Mouse (Mus musculus): Measurements from ENCODE around the gene Mrpl38. TPM values are rescaled to one million over a fixed set of nuclear protein-coding genes. Genes with fewer than 3 reads are reported as not detected.

Mrpl38 gene
- polyA plus RNA-seq, 1 experiment from 2014 or later, result 102 TPM

DNA sequence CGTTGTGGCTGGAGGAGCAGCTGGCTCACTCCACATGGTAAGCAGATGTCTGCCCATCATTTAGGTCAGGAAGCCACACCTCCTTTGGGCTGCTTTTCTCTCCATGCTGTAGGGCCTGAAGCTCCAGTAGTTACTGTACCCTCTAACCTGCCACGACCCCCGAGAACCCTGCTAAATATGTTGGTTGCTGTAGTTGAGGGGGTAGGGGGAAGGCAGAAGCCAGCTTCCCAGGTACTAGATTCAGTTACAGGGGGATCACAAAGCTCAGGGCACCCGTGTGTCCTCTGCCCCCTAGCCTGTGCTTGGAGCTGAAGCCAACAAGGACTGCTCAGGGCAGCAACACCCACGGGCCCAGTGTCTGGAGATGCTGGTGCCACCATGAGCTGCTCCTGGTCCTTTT, 5.2 kb downstream of the Mrpl38 start:
- ATAC-seq (ENCODE audit: insufficient read depth, low FRiP score, low TSS enrichment) (no peak), DNase-seq (ENCODE audit: low spot score) (no peak)
- no peaks in the 10 kb centered on the region for H3K27me3 ChIP-seq (ENCODE audit: control insufficient read depth, insufficient read depth, low read length)
- peaks cover 8% of the 10 kb centered on the region for H3K36me3 ChIP-seq (ENCODE audit: control insufficient read depth, insufficient read depth, low read length)
- no peak overlapping the region for H3K27ac ChIP-seq (ENCODE audit: low read depth, low read length)
- peaks cover 14% of the 10 kb centered on the region for H3K4me1 ChIP-seq (ENCODE audit: control insufficient read depth, insufficient read depth, low read length)
- H3K4me3 ChIP-seq (ENCODE audit: low read depth, low read length), result no peak overlapping the region
- no peak overlapping the region for H3K9ac ChIP-seq (ENCODE audit: low read length)
- WGBS, result 64% methylated on average over 5 of the region's 5 CpGs
- H3K9me3 ChIP-seq (ENCODE audit: control insufficient read depth, low read length), result no peaks in the 10 kb centered on the region
- H3K4me2 ChIP-seq (ENCODE audit: low read depth), result no peak overlapping the region

GRCm38 (mm10) chr11:116132366-116133333, 6.0 kb downstream of the Mrpl38 start:
- WGBS, result 78% methylated on average over 16 of the region's 16 CpGs
- H3K4me2 ChIP-seq (ENCODE audit: low read depth), result no peak overlapping the region
- no peak overlapping the region for H3K9ac ChIP-seq (ENCODE audit: low read length)
- no peaks in the 10 kb centered on the region for H3K27me3 ChIP-seq (ENCODE audit: control insufficient read depth, insufficient read depth, low read length)
- H3K4me3 ChIP-seq (ENCODE audit: low read depth, low read length), result no peak overlapping the region
- ATAC-seq (ENCODE audit: insufficient read depth, low FRiP score, low TSS enrichment) (no peak), DNase-seq (ENCODE audit: low spot score) (no peak)
- peaks cover 13% of the 10 kb centered on the region for H3K4me1 ChIP-seq (ENCODE audit: control insufficient read depth, insufficient read depth, low read length)
- peaks cover 8% of the 10 kb centered on the region for H3K36me3 ChIP-seq (ENCODE audit: control insufficient read depth, insufficient read depth, low read length)
- H3K9me3 ChIP-seq (ENCODE audit: control insufficient read depth, low read length), result no peaks in the 10 kb centered on the region
- H3K27ac ChIP-seq (ENCODE audit: low read depth, low read length), result no peak overlapping the region

GRCm38 (mm10) chr11:116131349-116132170, 7.1 kb downstream of the Mrpl38 start:
- Histone ChIP-seq H3K27ac (ENCODE audit: low read depth, low read length) (no peak overlapping the region), H3K4me3 (ENCODE audit: low read depth, low read length) (no peak overlapping the region), H3K36me3 (ENCODE audit: control insufficient read depth, insufficient read depth, low read length) (peaks cover 8% of the 10 kb centered on the region), H3K27me3 (ENCODE audit: control insufficient read depth, insufficient read depth, low read length) (no peaks in the 10 kb centered on the region), H3K4me2 (ENCODE audit: low read depth) (peak overlapping the region; percentile 76), H3K9me3 (ENCODE audit: control insufficient read depth, low read length) (no peaks in the 10 kb centered on the region), H3K4me1 (ENCODE audit: control insufficient read depth, insufficient read depth, low read length) (peaks cover 16% of the 10 kb centered on the region), H3K9ac (ENCODE audit: low read length) (peak overlapping the region; percentile 18; the same call in 1 of the 2 replicates)
- no peak for DNase-seq (ENCODE audit: low spot score)
- 80% methylated on average over 15 of the region's 15 CpGs for WGBS
- ATAC-seq (ENCODE audit: insufficient read depth, low FRiP score, low TSS enrichment), result no peak

DNA sequence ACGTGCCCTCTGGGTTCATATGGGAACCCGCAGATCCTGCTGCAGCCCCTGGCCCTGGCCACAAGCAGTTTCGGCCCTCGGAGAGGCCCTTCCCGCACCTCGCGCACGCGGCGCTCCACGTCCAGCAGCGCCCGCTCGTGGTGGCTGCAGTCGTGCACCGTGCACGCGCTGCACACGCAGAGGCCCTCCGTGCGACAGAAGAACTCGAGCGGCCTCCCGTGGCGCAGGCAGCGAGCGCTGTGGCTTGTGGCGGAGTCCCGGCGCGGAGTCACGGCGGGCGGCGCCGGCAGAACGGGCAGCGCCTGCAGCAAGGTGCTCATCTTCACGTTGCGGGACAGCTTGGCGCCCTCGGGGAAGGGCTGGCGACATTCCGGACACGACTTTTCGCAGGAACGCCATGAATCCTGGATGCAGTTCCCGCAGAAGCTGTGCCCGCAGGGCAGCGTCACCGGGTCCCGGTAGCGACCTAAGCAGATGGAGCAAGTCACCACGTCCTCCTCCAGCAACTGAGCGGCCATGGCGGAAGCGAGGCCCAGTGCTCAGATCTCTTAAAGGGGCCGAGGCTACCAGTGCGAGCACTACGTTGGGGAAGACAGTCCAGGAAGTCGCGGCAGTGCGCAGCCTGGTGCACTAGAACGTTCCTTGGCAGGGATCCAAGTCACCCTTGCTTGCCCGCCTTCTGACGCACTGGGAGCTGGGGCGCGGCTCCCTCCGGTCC, 8.0 kb downstream of the Mrpl38 start, which contains the start of gene Trim65:
Gene Trim65 (minus strand): TSS at position 641 of the 718 bp plus-strand sequence.
- ATAC-seq (ENCODE audit: insufficient read depth, low FRiP score, low TSS enrichment) (peak; percentile 60), DNase-seq (ENCODE audit: low spot score) (peak; percentile 92)
- H3K9me3 ChIP-seq (ENCODE audit: control insufficient read depth, low read length), result no peaks in the 10 kb centered on the region
- peak within 1 kb of the TSS; percentile 78 for H3K27ac ChIP-seq (ENCODE audit: low read depth, low read length)
- H3K27me3 ChIP-seq (ENCODE audit: control insufficient read depth, insufficient read depth, low read length), result no peaks in the 10 kb centered on the region
- H3K36me3 ChIP-seq (ENCODE audit: control insufficient read depth, insufficient read depth, low read length), result peaks cover 8% of the 10 kb centered on the region
- H3K9ac ChIP-seq (ENCODE audit: low read length), result peak within 1 kb of the TSS; percentile 76
- 2% methylated on average over 65 of the region's 69 CpGs for WGBS
- peak within 1 kb of the TSS; percentile 45 for H3K4me3 ChIP-seq (ENCODE audit: low read depth, low read length)
- peak within 1 kb of the TSS; percentile 76 for H3K4me2 ChIP-seq (ENCODE audit: low read depth)
- peaks cover 16% of the 10 kb centered on the region for H3K4me1 ChIP-seq (ENCODE audit: control insufficient read depth, insufficient read depth, low read length)

DNA sequence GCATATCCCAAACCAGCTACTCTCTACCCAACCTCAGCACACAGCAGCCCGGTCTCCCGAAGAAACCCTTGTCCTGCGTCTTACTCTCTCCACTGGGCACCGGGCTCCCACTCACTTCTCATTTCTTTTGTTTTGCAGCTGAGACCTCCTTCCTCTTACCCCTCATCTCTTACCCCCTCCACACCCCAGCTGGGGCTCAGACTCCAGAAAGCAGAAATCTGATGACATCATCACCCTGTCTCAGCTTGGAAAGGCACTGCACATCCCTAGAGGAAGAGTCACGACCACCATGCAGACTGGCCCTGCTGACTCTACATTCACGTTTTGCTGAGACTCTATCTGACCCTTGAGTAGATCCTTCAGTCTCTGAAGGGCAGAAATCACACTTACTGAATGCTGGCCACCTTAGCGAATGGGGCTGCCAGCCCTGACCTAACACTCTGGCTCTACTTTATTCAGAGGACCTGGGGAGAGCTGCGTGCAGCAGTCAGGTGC, 8.6 kb downstream of the Mrpl38 start:
- H3K36me3 ChIP-seq (ENCODE audit: control insufficient read depth, insufficient read depth, low read length), result peaks cover 8% of the 10 kb centered on the region

DNA sequence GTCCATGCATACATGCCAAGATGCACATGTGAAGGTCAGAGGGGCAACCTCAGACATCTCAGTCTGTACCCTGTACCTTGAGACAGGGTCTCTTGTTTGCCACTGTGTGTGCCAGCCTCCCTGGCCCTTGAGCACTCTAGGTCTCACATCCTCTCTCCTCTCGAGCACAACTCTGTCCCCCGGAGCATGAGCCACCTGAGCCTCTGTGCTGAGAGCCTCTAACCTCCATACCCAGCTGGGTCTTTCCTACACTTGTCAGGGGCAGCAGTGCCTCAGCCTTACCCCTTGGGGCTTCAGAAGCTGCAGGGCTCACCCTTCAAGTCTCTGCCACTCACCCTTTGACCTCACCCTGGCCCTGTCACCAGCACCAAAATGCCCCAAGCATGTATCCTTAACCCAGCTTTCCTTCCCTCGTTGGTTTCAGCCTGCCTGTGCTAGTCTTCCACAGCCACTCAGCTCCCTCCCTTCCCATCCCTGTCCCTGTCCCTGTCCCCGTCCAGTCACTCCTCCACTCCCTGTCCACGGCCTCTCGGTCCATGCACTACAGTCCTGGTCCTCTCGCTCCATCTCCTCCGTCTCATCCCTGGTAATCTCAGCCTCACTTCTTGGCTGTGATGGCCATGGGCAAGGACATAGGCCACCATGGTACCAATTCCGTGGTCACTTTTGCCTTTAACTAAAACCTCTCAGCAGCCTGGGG, 9.4 kb downstream of the Mrpl38 start:
- Histone ChIP-seq H3K4me3 (ENCODE audit: low read depth, low read length) (no peak overlapping the region), H3K9ac (ENCODE audit: low read length) (no peak overlapping the region), H3K4me1 (ENCODE audit: control insufficient read depth, insufficient read depth, low read length) (peaks cover 16% of the 10 kb centered on the region), H3K36me3 (ENCODE audit: control insufficient read depth, insufficient read depth, low read length) (peaks cover 5% of the 10 kb centered on the region), H3K27ac (ENCODE audit: low read depth, low read length) (no peak overlapping the region), H3K9me3 (ENCODE audit: control insufficient read depth, low read length) (no peaks in the 10 kb centered on the region), H3K4me2 (ENCODE audit: low read depth) (no peak overlapping the region), H3K27me3 (ENCODE audit: control insufficient read depth, insufficient read depth, low read length) (no peaks in the 10 kb centered on the region)
- DNase-seq (ENCODE audit: low spot score) (no peak), ATAC-seq (ENCODE audit: insufficient read depth, low FRiP score, low TSS enrichment) (no peak)
- WGBS, result 82% methylated on average over 9 of the region's 9 CpGs

More for the DNA sequence above, 8.6 kb downstream of the Mrpl38 start:
- H3K27ac ChIP-seq (ENCODE audit: low read depth, low read length), result peak overlapping the region; percentile 78; the same call in 1 of the 2 replicates
- 0 out of 2 replicates have a peak, but pooled peaks have one; percentile 22 for ATAC-seq (ENCODE audit: insufficient read depth, low FRiP score, low TSS enrichment)
- peak overlapping the region; percentile 45 for H3K4me3 ChIP-seq (ENCODE audit: low read depth, low read length)
- 45% methylated on average over 8 of the region's 8 CpGs for WGBS
- peak overlapping the region; percentile 76 for H3K4me2 ChIP-seq (ENCODE audit: low read depth)
- H3K27me3 ChIP-seq (ENCODE audit: control insufficient read depth, insufficient read depth, low read length), result no peaks in the 10 kb centered on the region
- peaks cover 16% of the 10 kb centered on the region for H3K4me1 ChIP-seq (ENCODE audit: control insufficient read depth, insufficient read depth, low read length)
- peak overlapping the region; percentile 76 for H3K9ac ChIP-seq (ENCODE audit: low read length)
- no peak for DNase-seq (ENCODE audit: low spot score)
- H3K9me3 ChIP-seq (ENCODE audit: control insufficient read depth, low read length), result no peaks in the 10 kb centered on the region

GRCm38 (mm10) chr11:116127986-116128385, 10.7 kb downstream of the Mrpl38 start:
- Histone ChIP-seq H3K4me1 (ENCODE audit: control insufficient read depth, insufficient read depth, low read length) (peaks cover 16% of the 10 kb centered on the region), H3K27me3 (ENCODE audit: control insufficient read depth, insufficient read depth, low read length) (no peaks in the 10 kb centered on the region), H3K4me2 (ENCODE audit: low read depth) (no peak overlapping the region), H3K36me3 (ENCODE audit: control insufficient read depth, insufficient read depth, low read length) (peaks cover 3% of the 10 kb centered on the region), H3K4me3 (ENCODE audit: low read depth, low read length) (no peak overlapping the region), H3K9me3 (ENCODE audit: control insufficient read depth, low read length) (no peaks in the 10 kb centered on the region), H3K27ac (ENCODE audit: low read depth, low read length) (no peak overlapping the region), H3K9ac (ENCODE audit: low read length) (no peak overlapping the region)
- 59% methylated on average over 9 of the region's 9 CpGs for WGBS
- ATAC-seq (ENCODE audit: insufficient read depth, low FRiP score, low TSS enrichment) (no peak), DNase-seq (ENCODE audit: low spot score) (peak; percentile 26)

Measured in neural tube, embryonic 11.5 days (tissue).